Mouse (Mus musculus): Measurements from ENCODE around the gene Mad1l1. TPM values are rescaled to one million over a fixed set of nuclear protein-coding genes. Genes with fewer than 3 reads are reported as not detected.

Gene Mad1l1
- polyA plus RNA-seq, 1 experiment = 18.3 TPM

DNA sequence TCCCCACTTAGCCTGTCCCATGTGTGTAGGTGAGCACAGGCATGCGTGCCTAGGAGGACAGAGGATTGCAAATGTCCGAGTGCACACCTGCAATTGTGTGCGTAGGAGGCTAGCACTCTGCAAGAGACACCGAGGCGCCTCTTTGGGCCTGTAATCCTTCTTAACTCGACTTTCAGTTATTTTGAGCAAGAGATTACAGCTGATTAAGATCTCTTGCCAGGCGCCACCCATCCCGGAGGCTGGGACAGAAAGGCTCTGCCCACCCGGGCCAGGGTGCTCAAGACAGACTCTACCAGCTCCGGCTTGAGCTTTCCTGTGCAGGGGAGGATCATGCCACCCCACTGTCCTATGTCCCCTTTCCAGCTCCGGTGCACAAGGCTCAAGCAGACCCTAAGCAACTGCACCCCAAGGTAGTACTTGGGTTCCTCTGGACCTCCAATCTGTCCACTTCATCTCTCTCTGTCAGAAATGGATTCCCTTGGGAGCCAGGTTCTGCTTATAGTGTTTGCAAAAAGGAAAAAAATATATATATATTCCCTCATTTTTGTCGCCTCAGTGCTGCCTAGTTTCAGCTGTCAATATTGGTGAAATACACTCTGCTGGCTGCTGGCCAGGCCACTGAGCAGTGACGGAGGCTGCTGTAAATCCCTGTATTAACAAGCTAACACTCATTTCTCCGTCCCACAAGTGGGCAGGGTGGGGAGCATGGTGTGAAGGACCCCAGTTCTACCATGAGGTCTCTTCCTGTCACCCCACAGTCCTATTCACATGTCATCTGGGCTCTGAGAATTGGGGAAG is 352.0 kb downstream of the Mad1l1 start:
- DNase-seq (ENCODE audit: low read depth in 1 of 2, low spot score in 2 of 2) = no peak
- TF ChIP-seq POLR2A (IDR thresholded peaks at IDR 0.05; ENCODE audit: low read depth, low read length) (no peak), CTCF (IDR thresholded peaks at IDR 0.05; ENCODE audit: extremely low read depth, insufficient read depth, insufficient read length, insufficient replicate concordance) (no peak)
- H3K4me1 ChIP-seq (ENCODE audit: control insufficient read depth, insufficient read depth, insufficient read length) = no peaks in the 10 kb centered on the region
- H3K27me3 ChIP-seq (ENCODE audit: control insufficient read depth, insufficient read depth, low read length) = no peaks in the 10 kb centered on the region
- no peak overlapping the region for H3K4me3 ChIP-seq (ENCODE audit: extremely low read depth, insufficient read depth, insufficient read length)
- 84% methylated on average over 14 of the region's 14 CpGs for WGBS
- H3K36me3 ChIP-seq (ENCODE audit: control insufficient read depth, insufficient read depth, low read length) = no peaks in the 10 kb centered on the region
- H3K27ac ChIP-seq (ENCODE audit: insufficient read depth, low read length) = no peak overlapping the region

GRCm38 (mm10) chr5:139965596-139965995 is 355.8 kb downstream of the Mad1l1 start:
- Histone ChIP-seq H3K27ac (ENCODE audit: insufficient read depth, low read length) (no peak overlapping the region), H3K27me3 (ENCODE audit: control insufficient read depth, insufficient read depth, low read length) (no peaks in the 10 kb centered on the region), H3K4me1 (ENCODE audit: control insufficient read depth, insufficient read depth, insufficient read length) (no peaks in the 10 kb centered on the region), H3K36me3 (ENCODE audit: control insufficient read depth, insufficient read depth, low read length) (no peaks in the 10 kb centered on the region), H3K4me3 (ENCODE audit: extremely low read depth, insufficient read depth, insufficient read length) (no peak overlapping the region)
- no peak for DNase-seq (ENCODE audit: low read depth in 1 of 2, low spot score in 2 of 2)
- TF ChIP-seq CTCF (IDR thresholded peaks at IDR 0.05; ENCODE audit: extremely low read depth, insufficient read depth, insufficient read length, insufficient replicate concordance) (no peak), POLR2A (IDR thresholded peaks at IDR 0.05; ENCODE audit: low read depth, low read length) (no peak)
- WGBS = 90% methylated on average over 14 of the region's 14 CpGs

- Histone ChIP-seq H3K27me3 (ENCODE audit: control insufficient read depth, insufficient read depth, low read length) (no peaks in the 10 kb centered on the region), H3K4me3 (ENCODE audit: extremely low read depth, insufficient read depth, insufficient read length) (no peak overlapping the region), H3K36me3 (ENCODE audit: control insufficient read depth, insufficient read depth, low read length) (no peaks in the 10 kb centered on the region), H3K27ac (ENCODE audit: insufficient read depth, low read length) (no peak overlapping the region), H3K4me1 (ENCODE audit: control insufficient read depth, insufficient read depth, insufficient read length) (no peaks in the 10 kb centered on the region)
- TF ChIP-seq CTCF (IDR thresholded peaks at IDR 0.05; ENCODE audit: extremely low read depth, insufficient read depth, insufficient read length, insufficient replicate concordance) (no peak), POLR2A (IDR thresholded peaks at IDR 0.05; ENCODE audit: low read depth, low read length) (no peak)
- 78% methylated on average over 5 of the region's 5 CpGs for WGBS
- no peak for DNase-seq (ENCODE audit: low read depth in 1 of 2, low spot score in 2 of 2)
Measured at GRCm38 (mm10) chr5:139964391-139964790, 357.0 kb downstream of the Mad1l1 start.

DNA sequence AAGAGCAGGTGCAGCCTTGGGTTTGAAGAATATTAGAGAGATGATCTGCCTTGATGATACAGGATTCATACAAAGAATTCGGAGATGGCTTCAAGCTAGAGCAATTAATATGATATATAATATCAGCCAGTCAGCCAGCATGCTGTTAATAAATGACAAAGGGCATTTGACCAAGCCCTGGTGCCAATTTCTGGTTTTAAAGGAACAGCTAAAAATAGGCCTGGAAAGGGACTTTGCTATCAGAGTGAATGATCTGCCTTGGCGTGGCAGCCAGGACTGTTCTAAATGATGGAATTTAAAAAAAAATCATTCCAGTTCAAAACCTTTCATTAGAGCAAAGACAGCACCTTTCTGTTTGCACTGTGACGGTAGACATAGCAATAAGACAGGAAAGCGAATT is 361.6 kb downstream of the Mad1l1 start:
- no peaks in the 10 kb centered on the region for H3K36me3 ChIP-seq (ENCODE audit: control insufficient read depth, insufficient read depth, low read length)
- no peaks in the 10 kb centered on the region for H3K4me1 ChIP-seq (ENCODE audit: control insufficient read depth, insufficient read depth, insufficient read length)
- whole genome bisulfite sequencing = 83% methylated on average over 4 of the region's 4 CpGs
- DNase-seq (ENCODE audit: low read depth in 1 of 2, low spot score in 2 of 2) = no peak
- TF ChIP-seq POLR2A (IDR thresholded peaks at IDR 0.05; ENCODE audit: low read depth, low read length) = no peak
- no peak for TF ChIP-seq CTCF (IDR thresholded peaks at IDR 0.05; ENCODE audit: extremely low read depth, insufficient read depth, insufficient read length, insufficient replicate concordance)
- no peak overlapping the region for H3K4me3 ChIP-seq (ENCODE audit: extremely low read depth, insufficient read depth, insufficient read length)
- no peak overlapping the region for H3K27ac ChIP-seq (ENCODE audit: insufficient read depth, low read length)
- no peaks in the 10 kb centered on the region for H3K27me3 ChIP-seq (ENCODE audit: control insufficient read depth, insufficient read depth, low read length)

Other genes starting within 250 kb of the Mad1l1 start
- gene Nudt1, start 104 bp upstream of the Mad1l1 start, polyA plus RNA-seq (2012; rRNA removed) = 4.5 and 4.7 TPM in 2 replicates
- gene Mrm2, start 10.3 kb upstream of the Mad1l1 start, polyA plus RNA-seq (2012; rRNA removed) = 3.7 and 4.1 TPM in 2 replicates
- gene Snx8, start 67.7 kb upstream of the Mad1l1 start, polyA plus RNA-seq (2012; rRNA removed) = 42.3 and 44.9 TPM in 2 replicates
- gene Eif3b, start 97.8 kb upstream of the Mad1l1 start, polyA plus RNA-seq (2012; rRNA removed) = 72.1 and 74.3 TPM in 2 replicates
- gene Gm4869, start 124.1 kb upstream of the Mad1l1 start, polyA plus RNA-seq (2012; rRNA removed) = 0.07 and 0.12 TPM in 2 replicates
- 28.0 and 31.6 TPM in 2 replicates for gene Chst12, start 184.0 kb upstream of the Mad1l1 start, polyA plus RNA-seq (2012; rRNA removed)
- 0.61 and 0.81 TPM in 2 replicates for gene Grifin, start 243.5 kb upstream of the Mad1l1 start, polyA plus RNA-seq (2012; rRNA removed)

All from spleen, adult 2 months (tissue).